Mouse (Mus musculus): ENCODE results near the gene Cep128. TPM values are rescaled to one million over a fixed set of nuclear protein-coding genes. Genes with fewer than 3 reads are reported as not detected.

Gene Cep128
- total RNA-seq, 2 experiments from 2014 or later = 6.9 to 14.4 TPM

DNA sequence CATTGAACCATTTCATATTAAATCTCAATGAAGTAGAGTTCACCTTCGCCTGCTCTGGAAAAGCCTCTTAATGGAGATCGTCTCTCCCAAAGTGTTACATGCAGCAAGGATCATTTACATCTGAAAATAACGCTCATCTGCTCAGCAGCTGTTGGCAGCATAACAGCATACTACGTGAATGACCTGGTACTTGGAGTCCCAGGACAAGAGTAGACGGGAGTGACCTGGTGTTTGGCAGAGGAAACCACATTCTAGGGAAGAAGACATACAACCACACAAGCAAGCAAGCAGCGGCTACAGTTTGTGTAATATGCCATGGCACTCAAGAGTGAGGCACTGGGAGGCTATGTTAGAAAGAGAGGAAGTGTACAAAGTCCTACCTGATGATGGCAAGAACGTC is 69.2 kb downstream of the Cep128 start:
- DNase-seq (ENCODE audit: low spot score in 2 of 2) = no peak
- intact Hi-C loops (cut with DNase I) = loop anchor here (2.0 to 10.0 kb wide), 3 partner anchors 400 to 1810 kb away; no protein-coding TSS in a partner anchor

DNA sequence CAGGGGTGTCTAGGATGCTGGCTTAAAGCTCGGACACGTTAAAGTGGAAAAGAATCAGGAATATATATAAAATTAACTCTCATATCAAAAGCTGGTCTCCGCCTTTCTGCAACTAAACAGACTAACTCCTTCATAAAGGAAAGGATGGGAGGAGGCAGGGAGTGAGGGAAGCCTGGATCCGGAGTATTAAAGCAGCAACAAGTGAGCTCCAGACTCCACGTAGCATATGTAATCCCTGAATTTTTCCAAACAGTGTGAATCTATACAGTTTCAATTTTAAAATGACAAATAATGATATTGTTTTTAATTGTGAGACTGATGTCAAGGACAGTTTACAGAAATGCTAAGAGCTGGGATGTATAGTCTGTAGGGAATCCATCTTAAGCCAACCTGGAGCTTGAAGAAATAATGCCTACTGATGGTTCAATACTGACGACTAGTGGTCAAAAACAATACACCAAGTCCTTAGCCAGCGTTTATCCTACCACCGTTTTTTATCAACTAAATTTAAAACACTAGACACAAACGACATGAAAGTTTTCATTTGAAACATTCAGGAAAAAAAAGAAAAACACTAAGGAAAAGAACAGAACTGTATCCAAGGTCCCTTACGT is 70.1 kb downstream of the Cep128 start:
- intact Hi-C loops (cut with DNase I) = loop anchor here (2.0 to 10.0 kb wide), 4 partner anchors 399 to 1809 kb away; partner anchors contain the start of gene Dio2
- peak; percentile 65 to 83 for DNase-seq (ENCODE audit: low spot score in 2 of 2)

DNA sequence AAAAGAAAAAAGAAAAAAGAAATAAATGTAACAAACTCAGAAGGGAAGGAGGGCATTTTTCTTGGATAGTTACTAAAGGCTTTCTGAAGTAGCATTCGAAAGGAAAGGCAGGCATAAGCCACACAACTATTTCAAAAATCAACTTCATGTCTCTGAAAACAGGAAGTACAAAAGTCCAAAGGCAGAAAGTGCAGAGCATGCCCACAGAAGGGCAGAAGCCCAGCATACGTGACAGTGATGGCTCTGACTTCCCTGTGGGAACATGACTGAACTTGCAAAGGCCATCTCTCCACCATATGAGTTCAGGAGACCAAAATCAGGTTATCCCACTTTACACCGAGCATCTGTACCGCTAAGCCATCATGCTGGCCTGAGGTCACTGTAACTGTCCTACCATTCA is 71.6 kb downstream of the Cep128 start:
- intact Hi-C loops (cut with DNase I) = loop anchor here (5.0 to 10.0 kb wide), 3 partner anchors 398 to 1808 kb away; partner anchors contain the start of gene Dio2
- no peak for DNase-seq (ENCODE audit: low spot score in 2 of 2)

DNA sequence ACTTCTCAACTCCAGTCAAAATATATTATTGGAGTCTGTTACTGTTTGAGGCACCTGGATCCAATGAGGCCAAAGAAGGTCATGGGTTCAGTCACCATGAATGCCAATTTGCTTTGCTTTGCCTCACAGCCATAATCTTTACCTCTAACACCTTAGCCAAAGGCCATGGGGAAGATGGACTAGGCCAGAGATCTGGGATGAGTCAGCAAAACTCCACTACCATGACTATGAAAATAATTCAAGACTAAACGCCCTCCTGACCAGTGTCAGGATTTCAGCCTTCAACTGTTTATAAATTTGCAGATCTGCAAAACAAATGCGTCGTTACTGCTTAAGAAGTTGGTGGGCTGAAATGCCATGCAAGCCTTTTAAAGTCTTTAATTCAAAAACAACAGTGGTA is 76.5 kb downstream of the Cep128 start:
- intact Hi-C loops (cut with DNase I) = no loop called here
- DNase-seq (ENCODE audit: low spot score in 2 of 2) = no peak

DNA sequence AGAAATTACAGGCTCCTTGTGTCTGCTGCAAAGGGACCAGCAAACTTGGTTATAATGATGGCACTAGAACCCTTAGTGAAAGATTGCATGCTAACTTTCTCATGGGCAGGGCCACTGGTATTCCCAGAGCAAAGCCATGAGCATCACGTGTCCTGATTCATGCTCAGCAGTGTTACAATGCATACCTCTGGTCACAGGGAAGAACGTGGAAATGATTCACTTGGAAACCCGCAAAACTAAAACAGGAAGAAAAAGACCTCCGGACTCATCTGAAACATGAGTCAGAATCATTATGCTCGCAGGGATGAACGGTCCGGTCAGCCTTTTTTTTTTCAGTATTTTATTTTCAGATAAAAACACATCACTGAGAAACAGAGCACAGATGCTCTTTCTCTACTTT is 78.4 kb downstream of the Cep128 start:
- DNase-seq (ENCODE audit: low spot score in 2 of 2) = no peak
- intact Hi-C loops (cut with DNase I) = no loop called here

DNA sequence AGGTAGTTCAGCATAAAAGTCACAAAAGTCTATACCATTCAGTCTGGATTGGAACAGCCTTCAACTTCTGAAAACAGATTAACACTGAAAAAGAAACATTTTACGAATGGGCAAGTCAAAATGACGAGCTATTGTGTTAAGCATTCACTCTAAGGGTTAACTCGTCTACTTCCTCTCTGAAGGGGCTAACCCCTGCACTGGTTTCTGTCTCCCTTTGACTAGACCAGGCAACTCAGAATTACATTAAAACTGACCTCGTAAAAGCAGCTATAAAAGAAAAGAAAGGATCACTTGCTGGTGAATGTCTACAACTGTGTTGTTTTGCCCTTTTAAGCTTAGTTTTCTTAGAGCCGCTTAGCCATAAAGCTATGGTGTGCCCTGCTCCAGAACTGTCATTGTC is 79.2 kb downstream of the Cep128 start:
- DNase-seq (ENCODE audit: low spot score in 2 of 2) = no peak
- intact Hi-C loops (cut with DNase I) = no loop called here

DNA sequence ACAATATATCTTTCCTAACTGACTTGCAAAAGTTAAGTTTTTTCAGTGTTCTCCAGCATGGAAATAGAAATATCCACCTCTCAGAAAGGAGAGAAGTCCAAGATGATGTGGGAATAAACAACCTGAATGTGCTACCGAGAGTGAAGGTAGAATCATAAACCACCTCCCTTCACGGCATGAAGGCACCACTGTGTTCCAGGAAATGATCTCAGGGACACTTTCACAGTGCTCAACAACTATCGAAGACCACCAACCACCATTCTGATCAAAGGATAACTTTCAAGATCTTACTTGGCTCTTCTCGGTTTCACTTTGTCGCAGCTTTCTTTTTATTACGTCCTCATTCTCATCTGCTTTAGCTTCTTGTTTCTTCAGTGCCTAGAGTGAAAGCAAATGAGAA is 85.5 kb downstream of the Cep128 start:
- intact Hi-C loops (cut with DNase I) = no loop called here
- no peak for DNase-seq (ENCODE audit: low spot score in 2 of 2)

DNA sequence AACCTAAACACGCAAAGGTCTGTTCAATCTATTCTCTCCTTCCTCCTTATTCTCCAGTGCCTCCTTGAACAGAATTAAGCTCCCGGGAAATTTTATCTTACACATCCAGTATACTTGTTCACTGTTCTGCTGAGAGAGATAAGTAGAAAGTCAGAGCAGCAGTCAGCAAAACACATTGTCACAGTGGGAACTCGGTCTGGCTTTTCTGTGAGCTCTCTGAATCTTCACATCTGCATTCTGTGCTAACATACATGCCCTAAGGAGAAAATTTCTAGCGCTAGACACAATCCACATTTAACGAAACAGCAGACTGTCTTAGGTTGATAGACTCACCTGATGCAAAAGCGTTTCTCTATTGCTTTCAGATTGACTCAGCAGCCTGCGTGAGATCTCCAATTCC is 88.3 kb downstream of the Cep128 start:
- intact Hi-C loops (cut with DNase I) = no loop called here
- DNase-seq (ENCODE audit: low spot score in 2 of 2) = no peak

DNA sequence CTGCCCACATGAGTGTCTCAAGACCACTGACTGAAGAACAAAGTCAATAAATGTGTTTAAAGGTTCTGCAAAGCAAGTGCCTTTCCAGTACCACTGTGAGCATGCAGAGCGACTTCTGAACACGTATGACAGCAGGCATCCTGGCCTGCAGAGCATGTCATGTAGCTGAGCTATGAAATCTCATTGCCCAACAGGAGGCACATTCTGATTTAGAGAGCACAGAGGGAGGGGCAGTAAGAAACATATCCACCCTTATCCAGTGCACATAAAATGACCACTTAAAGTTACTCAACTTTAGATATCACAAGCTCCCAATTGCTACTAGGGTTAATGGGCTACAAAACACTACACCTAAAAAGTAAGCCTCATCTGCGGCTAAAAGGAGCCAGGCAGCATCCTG is 88.8 kb downstream of the Cep128 start:
- intact Hi-C loops (cut with DNase I) = no loop called here
- DNase-seq (ENCODE audit: low spot score in 2 of 2) = no peak

DNA sequence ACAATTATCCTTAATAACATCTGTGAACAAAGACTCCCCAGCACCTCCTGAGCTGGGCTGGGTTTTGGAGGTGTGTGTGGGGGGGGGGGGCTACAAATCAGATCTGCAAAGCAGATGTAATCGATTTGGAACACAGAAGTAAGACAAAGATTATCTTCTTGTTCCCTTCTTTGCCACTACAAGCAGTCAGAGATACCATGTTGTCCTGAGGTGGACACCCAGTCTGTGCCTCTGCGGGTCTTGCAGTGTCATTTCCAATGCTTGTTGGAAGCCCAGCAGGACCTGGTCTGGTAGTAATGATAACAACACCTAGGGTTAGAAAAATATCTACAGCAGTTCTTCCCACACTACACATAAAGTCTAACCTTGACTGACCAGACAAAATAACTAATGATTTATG is 110.3 kb downstream of the Cep128 start:
- DNase-seq (ENCODE audit: low spot score in 2 of 2) = no peak
- intact Hi-C loops (cut with DNase I) = no loop called here

DNA sequence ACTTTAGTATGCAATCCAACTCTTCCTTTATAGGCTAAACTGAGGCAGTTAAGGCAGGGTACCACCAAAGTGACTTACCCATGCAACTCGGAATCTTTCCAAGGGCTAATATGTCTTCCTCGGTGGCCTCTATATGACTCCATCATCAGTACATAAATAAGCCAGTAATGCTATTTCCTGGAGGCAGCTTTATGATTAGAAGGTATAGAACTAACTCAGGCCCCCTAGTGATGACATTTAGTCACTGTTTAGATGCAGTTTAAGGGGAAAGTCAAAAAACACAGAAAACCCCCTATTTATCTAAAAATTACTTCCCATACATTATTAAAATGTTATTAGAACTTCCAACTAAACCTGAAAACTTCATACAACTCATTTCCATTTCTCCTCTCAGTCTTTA is 114.6 kb downstream of the Cep128 start:
- intact Hi-C loops (cut with DNase I) = no loop called here
- DNase-seq (ENCODE audit: low spot score in 2 of 2) = no peak

DNA sequence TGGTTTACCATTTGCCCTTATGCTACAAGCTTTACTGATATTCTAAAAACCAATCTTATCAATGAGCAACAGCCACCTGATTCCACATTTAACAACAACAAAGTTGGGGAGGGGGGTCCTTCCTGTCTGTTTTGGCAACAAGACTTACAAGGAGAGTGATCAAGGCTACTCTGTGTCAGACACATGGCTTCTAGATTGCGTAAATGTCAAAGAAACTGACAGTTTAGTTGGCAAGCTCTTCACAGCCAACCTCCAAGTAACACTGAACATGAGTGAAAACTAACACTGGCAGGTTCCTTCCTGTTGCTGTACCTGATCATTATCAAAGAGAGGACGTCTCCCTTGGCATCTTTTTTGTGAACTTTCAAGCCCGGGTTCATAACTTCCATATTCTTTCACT is 115.2 kb downstream of the Cep128 start:
- intact Hi-C loops (cut with DNase I) = no loop called here
- no peak for DNase-seq (ENCODE audit: low spot score in 2 of 2)

DNA sequence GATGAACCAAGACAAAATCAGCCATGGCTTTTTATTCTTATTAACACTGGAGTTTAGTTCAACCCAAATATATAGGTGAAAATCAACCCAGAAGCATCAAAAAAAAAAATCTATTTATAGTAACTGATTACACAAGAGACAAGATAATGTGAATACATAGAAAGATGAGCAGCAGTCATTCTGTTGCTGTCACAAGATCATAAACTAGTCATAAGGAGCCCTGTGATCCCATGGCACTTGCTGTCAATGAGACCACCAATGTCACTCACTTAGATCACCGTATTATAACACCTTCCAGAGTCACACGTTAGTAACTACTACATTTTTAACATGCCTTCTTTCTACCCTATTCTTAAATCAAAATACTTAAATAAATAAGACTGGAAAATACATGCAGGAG is 118.2 kb downstream of the Cep128 start:
- intact Hi-C loops (cut with DNase I) = no loop called here
- DNase-seq (ENCODE audit: low spot score in 2 of 2) = no peak

DNA sequence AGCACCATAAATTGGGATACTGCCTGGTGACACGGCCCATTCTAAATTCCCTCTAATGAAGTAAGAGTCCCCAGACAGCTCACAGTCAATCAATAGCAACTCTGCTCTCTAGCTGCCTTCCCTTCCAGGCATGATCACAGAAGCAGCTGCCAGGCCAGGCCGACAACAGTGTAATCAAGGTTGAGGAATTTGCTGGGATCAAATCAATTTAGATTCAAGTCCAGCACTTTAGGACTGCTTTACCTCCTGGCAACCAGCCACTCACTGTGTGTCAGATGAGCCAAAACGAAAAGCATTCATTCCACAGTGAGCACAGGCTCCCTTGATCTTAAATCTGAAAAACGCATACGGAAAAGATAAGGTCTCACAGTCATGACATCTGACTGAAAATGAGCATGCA is 118.7 kb downstream of the Cep128 start:
- DNase-seq (ENCODE audit: low spot score in 2 of 2) = no peak
- intact Hi-C loops (cut with DNase I) = no loop called here

DNA sequence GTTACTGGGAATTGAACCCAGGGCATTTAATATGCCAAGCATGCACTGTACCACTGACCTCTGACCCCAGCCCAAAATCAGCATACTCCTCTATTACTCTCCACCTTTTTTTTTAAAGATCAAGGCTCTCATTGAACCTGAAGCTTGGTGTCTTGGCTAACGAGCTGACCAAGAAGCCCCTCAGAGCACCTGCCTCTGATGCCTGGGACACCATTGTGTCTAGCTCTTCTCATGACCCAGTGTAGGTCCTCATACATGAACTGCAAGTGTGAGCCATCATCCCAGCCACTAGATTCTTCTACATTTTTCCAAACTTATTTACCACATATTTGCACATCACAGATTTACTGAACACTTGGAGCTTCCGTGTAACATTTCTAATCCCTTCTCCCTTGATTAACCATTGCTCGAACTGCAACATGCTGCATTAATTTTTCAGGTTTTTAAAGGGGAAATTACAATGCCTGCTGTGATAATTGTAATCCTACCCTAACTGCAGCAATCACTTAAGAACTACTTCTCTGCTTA is 119.3 kb downstream of the Cep128 start:
- intact Hi-C loops (cut with DNase I) = no loop called here
- no peak for DNase-seq (ENCODE audit: low spot score in 2 of 2)

DNA sequence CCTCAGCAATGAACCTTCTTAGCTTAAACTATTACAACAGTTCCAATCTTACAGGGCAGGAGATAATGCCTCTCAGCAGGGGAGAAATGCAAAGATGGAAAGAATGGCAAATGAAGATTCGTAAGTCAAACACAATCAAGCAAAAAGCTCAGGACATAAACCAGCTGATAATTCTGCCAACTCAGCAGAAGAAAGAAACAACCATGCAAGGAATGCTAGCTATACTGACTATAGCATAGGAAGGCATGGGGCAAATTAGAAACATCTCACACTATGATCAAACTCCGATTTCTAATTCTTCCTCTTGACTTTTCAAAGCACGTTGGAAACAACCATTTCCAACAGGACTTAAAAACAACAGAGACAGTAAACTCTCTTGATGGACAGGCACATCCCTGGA is 120.5 kb downstream of the Cep128 start:
- no peak for DNase-seq (ENCODE audit: low spot score in 2 of 2)

DNA sequence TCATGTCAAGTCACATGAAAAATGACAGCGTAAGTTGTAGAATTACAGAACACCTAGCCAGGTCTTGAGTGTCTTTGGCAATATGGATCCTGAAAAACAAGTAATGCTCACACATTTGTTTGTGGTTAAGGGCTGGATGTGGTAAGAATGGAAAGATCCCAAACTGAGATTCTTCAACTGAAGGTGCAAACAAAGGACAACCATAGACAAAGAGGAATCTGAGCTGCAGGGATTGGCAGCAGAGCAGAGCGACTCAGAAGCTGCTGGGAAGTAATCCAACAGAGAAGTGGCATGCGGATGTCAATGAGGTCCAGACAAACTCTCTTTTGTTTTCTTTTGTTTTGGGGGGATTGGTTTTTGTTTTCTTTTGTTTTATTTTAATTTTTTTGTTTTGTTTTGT is 121.4 kb downstream of the Cep128 start:
- DNase-seq (ENCODE audit: low spot score in 2 of 2) = no peak
- intact Hi-C loops (cut with DNase I) = no loop called here

More for the DNA sequence above, 120.5 kb downstream of the Cep128 start:
- intact Hi-C loops (cut with DNase I) = no loop called here

DNA sequence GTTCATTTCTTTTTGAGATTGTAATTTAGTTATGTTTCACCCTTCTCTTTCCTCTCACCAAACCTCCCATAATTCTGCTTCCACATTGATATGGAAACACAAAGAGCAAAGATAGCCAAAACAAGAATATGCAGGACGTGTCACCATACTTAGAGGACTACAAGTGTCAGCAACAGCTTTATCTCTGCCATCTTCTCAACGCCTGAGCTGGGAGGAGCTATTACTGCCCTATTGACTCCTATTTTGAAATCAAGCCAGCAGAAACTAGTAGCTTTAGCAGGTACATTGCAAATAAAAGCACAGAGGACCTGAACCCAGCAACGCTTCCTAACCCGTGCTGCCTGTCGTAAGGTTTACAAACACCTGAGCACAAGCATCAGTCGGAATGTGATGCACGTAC is 127.9 kb downstream of the Cep128 start:
- no peak for DNase-seq (ENCODE audit: low spot score in 2 of 2)
- intact Hi-C loops (cut with DNase I) = no loop called here

DNA sequence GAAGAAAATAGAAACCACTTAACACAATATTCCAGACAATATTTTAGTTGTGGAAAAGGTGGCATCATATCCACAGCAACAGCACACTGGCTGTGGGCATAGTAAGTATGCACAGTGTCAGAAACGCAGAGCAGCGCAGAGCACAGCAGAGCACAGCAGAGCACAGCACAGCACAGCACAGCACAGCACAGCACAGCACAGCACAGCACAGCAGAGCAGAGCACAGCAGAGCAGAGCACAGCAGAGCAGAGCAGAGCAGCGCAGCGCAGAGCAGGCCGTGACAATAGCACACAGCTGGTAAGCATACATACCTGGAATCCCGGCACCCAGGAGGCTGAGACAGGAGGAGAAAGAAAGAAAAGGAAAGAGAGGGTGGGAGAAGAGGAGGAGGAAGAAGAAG is 129.4 kb downstream of the Cep128 start:
- DNase-seq (ENCODE audit: low spot score in 2 of 2) = no peak
- intact Hi-C loops (cut with DNase I) = no loop called here

DNA sequence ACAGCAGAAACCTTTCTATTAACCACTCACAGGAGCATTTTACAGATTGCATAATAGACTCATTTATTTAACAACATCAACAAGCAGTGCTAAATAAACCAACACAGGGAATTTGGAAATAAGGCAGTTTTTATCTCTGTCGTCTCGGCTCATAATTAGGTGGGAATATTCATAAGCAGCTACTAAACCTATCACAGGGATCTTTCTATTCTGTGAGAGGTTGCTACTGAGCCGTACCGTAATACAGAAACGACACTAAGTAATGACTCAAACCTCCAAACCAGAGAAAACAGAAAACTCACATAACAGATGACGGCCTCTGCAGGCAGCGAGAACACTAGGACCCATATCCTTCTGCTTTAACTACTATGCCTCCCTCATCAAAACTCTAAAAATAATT is 163.6 kb downstream of the Cep128 start:
- DNase-seq (ENCODE audit: low spot score in 2 of 2) = peak in 1 of 2 experiments; percentile 6
- intact Hi-C loops (cut with DNase I) = no loop called here

DNA sequence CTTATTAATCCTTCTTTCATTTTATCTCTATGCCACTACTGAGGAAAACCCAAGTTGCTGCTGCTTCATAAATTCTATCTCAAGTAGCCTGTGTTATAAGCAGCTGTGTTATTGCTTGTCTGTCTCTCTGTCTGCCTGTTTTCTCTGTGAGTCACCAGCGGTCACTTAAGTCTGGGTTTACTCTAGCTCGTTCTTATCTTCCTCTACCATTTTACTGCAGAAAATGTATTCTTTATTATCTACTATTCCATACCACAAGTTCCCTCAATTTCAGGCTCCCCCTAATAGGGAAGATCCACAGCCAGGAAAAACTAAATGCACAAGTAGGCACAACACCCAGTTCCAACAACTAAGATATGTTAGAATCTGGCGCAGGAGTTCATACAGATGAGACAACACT is 178.7 kb downstream of the Cep128 start:
- DNase-seq (ENCODE audit: low spot score in 2 of 2) = no peak
- intact Hi-C loops (cut with DNase I) = no loop called here

DNA sequence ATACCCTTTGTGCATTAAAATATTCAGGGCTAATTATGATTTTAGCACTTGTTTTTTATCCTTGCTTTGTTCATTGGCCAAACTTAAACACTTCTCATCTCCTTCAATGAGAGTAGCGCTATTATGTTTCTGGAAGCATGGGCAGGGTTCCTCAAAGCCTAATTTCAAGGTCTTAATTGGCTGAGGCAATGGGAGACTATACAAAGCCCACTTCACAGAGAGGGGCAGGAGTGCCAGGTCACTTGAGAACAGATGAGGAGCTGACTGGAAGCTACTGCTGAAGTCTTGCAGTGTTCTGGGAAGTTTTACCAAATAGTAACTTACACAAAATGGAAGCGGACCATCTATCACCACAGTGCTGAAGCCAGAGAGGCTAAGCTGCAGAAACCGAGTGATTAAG is 179.9 kb downstream of the Cep128 start:
- intact Hi-C loops (cut with DNase I) = no loop called here
- peak in 1 of 2 experiments; percentile 9 for DNase-seq (ENCODE audit: low spot score in 2 of 2)

Measured in left cerebral cortex, postnatal 14 days (tissue).